Mouse (Mus musculus) MEL (cell line): ENCODE results near the gene Uso1. TPM values are rescaled to one million over a fixed set of nuclear protein-coding genes. Genes with fewer than 3 reads are reported as not detected.

Experiments used
- DNase-seq: peaks from one replicate; pipeline ENCODE4 v3.0.0; 2011; ENCODE audit warnings: low read depth, low spot score
- H3K27ac ChIP-seq: 2 replicates; pipeline ENCODE4 v1.5.1; 2012; ENCODE audit warnings: low read depth, mild to moderate bottlenecking, control low read depth, low read length, moderate library complexity; ENCODE audit not compliant: control insufficient read depth
- H3K27me3 ChIP-seq, 2 experiments: fragments of 150-350 bp in 1 of 2; sonication (generic) in 1 of 2; 2 replicates each; pipeline ENCODE4 v1.6.1; 2012; ENCODE audit warnings: low read length in 2 of 2, mild to moderate bottlenecking in 2 of 2, improper control_type of control experiment in 1 of 2, moderate library complexity in 1 of 2; ENCODE audit not compliant: insufficient read depth in 2 of 2, control insufficient read depth in 1 of 2
- H3K36me3 ChIP-seq, 2 experiments: 2 replicates each; pipeline ENCODE4 v1.6.1; 2012 to 2014; ENCODE audit warnings: low read length in 2 of 2, improper control_type of control experiment in 1 of 2, inconsistent platforms in 1 of 2, mild to moderate bottlenecking in 1 of 2; ENCODE audit not compliant: insufficient read depth in 2 of 2, control insufficient read depth in 1 of 2
- H3K4me1 ChIP-seq, 2 experiments: fragments of 150-350 bp in 1 of 2; sonication (generic) in 1 of 2; 2 replicates each; pipeline ENCODE4 v1.6.1; 2012; ENCODE audit warnings: low read length in 2 of 2, improper control_type of control experiment in 1 of 2, mild to moderate bottlenecking in 1 of 2; ENCODE audit not compliant: insufficient read depth in 2 of 2, control insufficient read depth in 1 of 2
- H3K4me3 ChIP-seq, 2 experiments: fragments of 150-350 bp in 1 of 2; sonication (generic) in 1 of 2; 2 replicates each; pipeline ENCODE4 v1.5.1; 2012; ENCODE audit warnings: low read depth in 2 of 2, low read length in 2 of 2, mild to moderate bottlenecking in 2 of 2, moderate library complexity in 2 of 2, control low read depth in 1 of 2, improper control_type of control experiment in 1 of 2; ENCODE audit not compliant: control insufficient read depth in 1 of 2, insufficient read depth in 1 of 2
- H3K79me2 ChIP-seq: 2 replicates; pipeline ENCODE4 v1.6.1; 2012; ENCODE audit warnings: mild to moderate bottlenecking, low read length, moderate library complexity; ENCODE audit not compliant: control insufficient read depth, poor library complexity, insufficient read depth
- H3K9ac ChIP-seq: 2 replicates; pipeline ENCODE4 v1.6.1; 2012; ENCODE audit warnings: low read depth, mild to moderate bottlenecking, control low read depth, low read length, moderate library complexity; ENCODE audit not compliant: control insufficient read depth, poor library complexity, severe bottlenecking
- H3K9me3 ChIP-seq: fragments of 150-350 bp; sonication (generic); replicated peaks from 2 replicates; pipeline ENCODE4 v1.6.1; 2012; ENCODE audit warnings: mild to moderate bottlenecking, low read length, improper control_type of control experiment, moderate library complexity; ENCODE audit not compliant: insufficient read depth
- CHD1 ChIP-seq: IDR thresholded peaks from 2 replicates; pipeline ENCODE4 v1.6.1; 2012; ENCODE audit warnings: low read depth, mild to moderate bottlenecking, inconsistent platforms, low read length, improper control_type of control experiment
- EP300 ChIP-seq, 2 experiments: IDR thresholded peaks; 2 replicates each; pipeline ENCODE4 v1.6.1; 2011; ENCODE audit warnings: improper control_type of control experiment in 2 of 2, low read length in 2 of 2, low read depth in 1 of 2, mild to moderate bottlenecking in 1 of 2
- ETS1 ChIP-seq: IDR thresholded peaks from 2 replicates; pipeline ENCODE4 v1.6.1; 2012; ENCODE audit warnings: low read depth, mild to moderate bottlenecking, inconsistent platforms, low read length, improper control_type of control experiment, moderate library complexity
- GABPA ChIP-seq: IDR thresholded peaks from 2 replicates; pipeline ENCODE4 v1.6.1; 2012; ENCODE audit warnings: low read depth, mild to moderate bottlenecking, inconsistent platforms, low read length, improper control_type of control experiment, moderate library complexity
- GATA1 ChIP-seq: IDR thresholded peaks from 2 replicates; pipeline ENCODE4 v1.6.1; 2011; ENCODE audit warnings: low read depth, low read length, improper control_type of control experiment
- MEF2A ChIP-seq: IDR thresholded peaks from 2 replicates; pipeline ENCODE4 v1.6.1; 2014; ENCODE audit warnings: low read depth, mild to moderate bottlenecking, inconsistent platforms, low read length, improper control_type of control experiment; ENCODE audit not compliant: poor library complexity, insufficient replicate concordance, severe bottlenecking; ENCODE audit errors: extremely low read depth
- MYC ChIP-seq: IDR thresholded peaks from 2 replicates; pipeline ENCODE4 v1.6.1; 2011; ENCODE audit warnings: low read depth, mild to moderate bottlenecking, low read length, improper control_type of control experiment, moderate library complexity
- POLR2AphosphoS5 ChIP-seq: IDR thresholded peaks from 2 replicates; pipeline ENCODE4 v1.6.1; 2012; ENCODE audit warnings: low read depth, borderline replicate concordance, mild to moderate bottlenecking, inconsistent platforms, low read length, moderate library complexity, mixed read lengths
- TBP ChIP-seq: IDR thresholded peaks from 2 replicates; pipeline ENCODE4 v1.8.0; 2011; ENCODE audit warnings: low read depth, low read length, improper control_type of control experiment
- UBTF ChIP-seq: IDR thresholded peaks from 2 replicates; pipeline ENCODE4 v1.6.1; 2012; ENCODE audit warnings: low read depth, mild to moderate bottlenecking, inconsistent platforms, low read length, improper control_type of control experiment, moderate library complexity, borderline replicate concordance; ENCODE audit not compliant: insufficient read depth
- USF1 ChIP-seq: IDR thresholded peaks from 2 replicates; pipeline ENCODE4 v1.6.1; 2014; ENCODE audit warnings: low read depth, mild to moderate bottlenecking, inconsistent platforms, low read length, improper control_type of control experiment, moderate library complexity
- USF2 ChIP-seq, 2 experiments: IDR thresholded peaks; 2 replicates each; pipeline ENCODE4 v1.6.1; 2011 to 2012; ENCODE audit warnings: improper control_type of control experiment in 2 of 2, low read length in 2 of 2, borderline replicate concordance in 1 of 2, inconsistent platforms in 1 of 2, low read depth in 1 of 2, mild to moderate bottlenecking in 1 of 2; ENCODE audit not compliant: insufficient read depth in 1 of 2
- ZMIZ1 ChIP-seq: IDR thresholded peaks from 2 replicates; pipeline ENCODE4 v1.6.1; 2012; ENCODE audit warnings: low read depth, mild to moderate bottlenecking, inconsistent platforms, low read length, improper control_type of control experiment, moderate library complexity
- ZNF384 ChIP-seq: IDR thresholded peaks from 2 replicates; pipeline ENCODE4 v1.6.1; 2012; ENCODE audit warnings: low read depth, mild to moderate bottlenecking, inconsistent platforms, low read length, improper control_type of control experiment
- polyA plus RNA-seq, 2 experiments: library from polyadenylated mRNA; stranded (reverse) in 1 of 2; unstranded in 1 of 2; fragments of >175 nt in 1 of 2; fragments of >200 nt in 1 of 2; gene quantifications; 2 replicates each; pipeline versions ENCODE4 v1.2.1 to v1.2.4; 2012; ENCODE audit warnings: low replicate concordance in 2 of 2, low read depth in 1 of 2; ENCODE audit not compliant: insufficient read length in 2 of 2, insufficient read depth in 1 of 2, missing spikeins in 1 of 2
- total RNA-seq: library from RNA; depleted of rRNA; stranded (reverse); fragments of 300-350 nt; gene quantifications from 2 replicates; pipeline ENCODE4 v1.2.3, GENCODE M21; 2012

Gene Uso1
- total and polyA plus RNA-seq, 3 experiments, result 22.1 to 69.1 (median 62.0) TPM

- no peak for DNase-seq
- no peak overlapping the region for H3K9ac ChIP-seq
Observed at GRCm38 (mm10) chr5:92227782-92228181, 90.0 kb downstream of the Uso1 start.

GRCm38 (mm10) chr5:92228776-92229175, 91.0 kb downstream of the Uso1 start:
- TF ChIP-seq ETS1 (no peak), CHD1 (no peak), EP300 (IDR thresholded peaks at IDR 0.05; ENCODE audit: low read depth in 1 of 2, low read length in 2 of 2) (no peak), GABPA (no peak), POLR2AphosphoS5 (no peak), USF2 (IDR thresholded peaks at IDR 0.05; ENCODE audit: borderline replicate concordance in 1 of 2, insufficient read depth in 1 of 2, low read depth in 1 of 2, low read length in 2 of 2) (no peak), TBP (no peak), ZMIZ1 (no peak), MYC (no peak), USF1 (no peak), MEF2A (no peak)
- TF ChIP-seq, all 39 proteins: peak for 0
- Histone ChIP-seq H3K4me1 (no peaks in the 10 kb centered on the region), H3K9ac (no peak overlapping the region), H3K27me3 (peaks cover 0 to 2% of the 10 kb centered on the region in 2 experiments; a peak in 1 of 4 replicates), H3K27ac (no peak overlapping the region), H3K4me3 (no peak overlapping the region), H3K9me3 (no peaks in the 10 kb centered on the region), H3K36me3 (no peaks in the 10 kb centered on the region), H3K79me2 (no peaks in the 10 kb centered on the region)
- no peak for DNase-seq

More at GRCm38 (mm10) chr5:92227782-92228181, 90.0 kb downstream of the Uso1 start:
- Histone ChIP-seq H3K4me3 (no peak overlapping the region), H3K9me3 (no peaks in the 10 kb centered on the region), H3K79me2 (no peaks in the 10 kb centered on the region), H3K36me3 (no peaks in the 10 kb centered on the region), H3K27me3 (peaks cover 0 to 2% of the 10 kb centered on the region in 2 experiments; a peak in 1 of 4 replicates), H3K4me1 (no peaks in the 10 kb centered on the region), H3K27ac (no peak overlapping the region)
- TF ChIP-seq GATA1 (no peak), UBTF (no peak), ZNF384 (peak; percentile 48; the same call in 1 of the 2 replicates)
